Mouse (Mus musculus): Measurements from ENCODE around the gene Scmh1.

Scmh1 gene

GRCm38 (mm10) chr4:120405806-120406638 lies 941 bp downstream of the Scmh1 start:
- DNase-seq (ENCODE audit: low spot score in 2 of 2), result no peak

DNA sequence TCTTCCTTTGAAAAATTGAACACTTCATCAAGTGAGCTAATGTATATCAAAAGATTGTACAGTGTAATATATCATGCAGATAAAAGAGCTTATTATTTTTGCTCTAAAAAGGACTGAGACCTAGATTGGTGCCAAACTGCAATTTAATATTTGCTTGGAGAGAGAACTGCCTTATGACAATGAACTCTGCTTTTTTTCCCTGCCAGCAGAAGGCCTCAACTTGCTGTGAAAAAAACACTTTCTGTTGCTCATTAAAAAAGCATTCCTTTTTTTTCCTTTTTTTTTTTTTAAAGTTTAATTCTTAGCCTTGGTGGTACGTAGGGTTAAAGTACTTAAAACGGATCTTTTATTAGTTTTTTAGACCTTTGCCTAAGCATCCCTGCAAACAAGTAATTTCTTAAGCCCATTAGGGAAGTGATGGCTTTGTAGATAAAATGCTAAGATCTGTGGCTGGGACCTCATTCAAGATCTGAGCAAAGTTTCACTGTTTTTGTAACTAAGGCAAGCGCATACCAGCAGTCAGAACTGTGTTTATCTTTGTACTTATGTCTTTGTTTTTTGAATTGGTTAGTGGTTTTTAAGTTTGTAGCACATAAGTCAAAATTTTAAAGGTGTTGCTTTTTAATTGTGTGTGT lies 1.7 kb downstream of the Scmh1 start:
- DNase-seq (ENCODE audit: low spot score in 2 of 2), result no peak

- DNase-seq (ENCODE audit: low spot score in 2 of 2), result no peak
These were observed 13.0 kb downstream of the Scmh1 start for GRCm38 (mm10) chr4:120418053-120418452.

DNA sequence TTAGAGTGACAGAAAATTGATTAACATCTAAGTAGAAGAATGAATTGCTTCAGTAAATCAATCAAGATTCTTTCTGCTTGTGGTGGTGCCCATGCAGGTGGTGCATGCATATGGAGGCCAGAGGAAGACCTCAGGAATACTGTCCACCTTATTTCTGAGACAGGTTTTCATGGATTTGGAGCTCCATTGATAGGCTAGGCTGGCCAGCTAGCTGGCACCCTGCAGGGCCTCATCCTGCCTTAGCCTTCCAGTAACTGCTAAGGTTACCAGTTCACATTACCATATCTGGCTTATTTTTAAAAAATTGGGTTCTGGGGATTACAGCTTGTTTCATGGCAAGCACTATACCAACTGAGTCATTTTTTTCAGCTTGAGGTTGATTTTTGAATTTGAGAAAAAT lies 15.1 kb downstream of the Scmh1 start:
- DNase-seq (ENCODE audit: low spot score in 2 of 2), result no peak

GRCm38 (mm10) chr4:120420685-120421084 lies 15.6 kb downstream of the Scmh1 start:
- no peak for DNase-seq (ENCODE audit: low spot score in 2 of 2)

DNA sequence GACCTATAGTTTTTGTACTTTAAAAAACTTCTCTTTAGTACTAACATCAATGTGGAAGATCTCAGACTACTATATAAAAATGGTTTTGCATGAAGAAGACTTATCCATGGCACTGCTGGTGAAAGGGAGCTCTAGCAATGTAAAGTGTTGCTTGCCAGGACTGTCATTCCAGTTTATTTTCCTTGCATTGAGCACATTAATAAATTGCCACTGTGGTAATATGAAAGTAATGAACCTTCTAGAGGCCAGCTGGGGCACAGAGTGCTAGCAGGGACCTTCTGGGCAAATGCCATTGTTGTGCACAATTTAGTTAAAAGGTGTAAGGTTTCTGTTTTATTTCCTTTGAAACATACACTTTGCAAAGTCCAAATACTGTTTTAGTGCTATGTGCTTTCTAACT lies 25.5 kb downstream of the Scmh1 start:
- DNase-seq (ENCODE audit: low spot score in 2 of 2), result no peak

- DNase-seq (ENCODE audit: low spot score in 2 of 2), result no peak
These were observed 27.7 kb downstream of the Scmh1 start for GRCm38 (mm10) chr4:120432599-120433373.

DNA sequence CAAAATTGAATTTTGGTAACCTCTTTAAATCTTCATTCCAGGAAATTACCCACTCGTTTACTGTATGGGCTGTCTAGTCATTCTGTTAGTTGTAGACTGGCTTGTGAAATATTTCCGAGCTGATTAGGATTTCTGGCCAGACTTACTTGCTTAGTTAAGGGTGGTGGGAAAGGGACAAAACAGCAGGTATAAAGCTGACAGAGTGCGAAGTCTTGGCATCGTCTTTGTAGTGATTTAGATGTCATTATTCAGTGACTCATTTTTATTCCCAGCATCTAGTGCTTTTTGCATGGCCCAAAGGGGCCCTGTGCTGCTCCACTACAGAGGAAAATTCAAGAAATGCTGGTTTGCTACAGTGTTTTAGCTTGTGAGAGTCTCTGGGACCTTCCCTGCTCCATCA lies 56.7 kb downstream of the Scmh1 start:
- DNase-seq (ENCODE audit: low spot score in 2 of 2), result no peak

DNA sequence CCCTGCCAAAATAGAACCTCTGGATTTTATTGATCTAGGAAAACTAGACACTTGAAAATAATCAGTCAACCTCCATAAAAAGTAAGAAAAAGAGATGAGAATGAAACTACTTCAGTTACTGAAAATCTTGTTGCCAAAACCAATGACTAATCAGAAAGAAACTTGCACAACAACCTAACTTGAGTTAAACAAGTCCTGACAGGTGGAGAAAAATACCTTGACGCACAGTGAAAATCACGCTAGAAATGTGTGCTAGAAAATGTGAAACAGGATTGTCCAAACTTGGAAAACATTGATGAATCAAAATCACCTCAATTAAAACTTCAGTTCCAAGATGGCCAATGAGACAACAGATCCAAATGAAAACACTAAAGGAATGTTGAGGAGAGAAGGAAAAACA lies 67.9 kb downstream of the Scmh1 start:
- DNase-seq (ENCODE audit: low spot score in 2 of 2), result no peak

DNA sequence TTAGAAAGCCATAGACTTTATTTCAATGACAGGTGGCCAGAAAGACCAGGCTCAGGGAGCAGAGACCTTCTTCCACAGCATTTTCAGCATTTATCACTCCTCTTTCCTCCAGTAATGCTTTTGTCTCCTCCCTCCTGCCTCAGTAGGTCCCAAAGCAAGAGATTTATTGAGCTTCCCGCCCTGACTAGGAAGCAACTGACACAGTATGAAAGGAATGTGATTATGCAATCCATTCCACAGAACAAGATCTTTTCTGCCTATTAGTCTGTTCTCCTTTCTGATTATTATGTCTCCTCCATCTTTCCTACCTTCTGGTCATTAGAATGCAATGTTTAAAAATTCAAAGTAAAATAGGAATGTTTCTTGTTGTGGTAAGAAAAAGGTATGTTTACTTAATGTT lies 82.6 kb downstream of the Scmh1 start:
- no peak for DNase-seq (ENCODE audit: low spot score in 2 of 2)

DNA sequence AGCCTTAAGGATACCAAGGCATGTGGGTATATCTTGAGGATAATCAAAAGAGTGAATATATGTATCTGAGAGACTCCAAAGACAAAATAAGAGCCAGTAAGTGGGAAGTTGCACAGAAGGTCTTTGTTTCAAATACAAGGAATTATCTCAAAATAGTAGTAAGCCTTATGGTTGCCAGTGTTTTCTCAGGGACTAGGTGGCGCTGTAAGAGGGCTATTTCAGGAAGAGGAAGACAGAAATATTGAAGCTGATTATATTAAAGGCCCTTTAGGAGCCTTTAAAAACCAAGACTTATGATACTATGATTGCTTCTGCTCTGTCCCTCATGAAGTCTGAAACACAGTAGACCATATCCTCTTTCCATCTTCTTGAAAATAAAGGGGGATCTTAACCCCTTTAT lies 101.9 kb downstream of the Scmh1 start:
- no peak for DNase-seq (ENCODE audit: low spot score in 2 of 2)

DNA sequence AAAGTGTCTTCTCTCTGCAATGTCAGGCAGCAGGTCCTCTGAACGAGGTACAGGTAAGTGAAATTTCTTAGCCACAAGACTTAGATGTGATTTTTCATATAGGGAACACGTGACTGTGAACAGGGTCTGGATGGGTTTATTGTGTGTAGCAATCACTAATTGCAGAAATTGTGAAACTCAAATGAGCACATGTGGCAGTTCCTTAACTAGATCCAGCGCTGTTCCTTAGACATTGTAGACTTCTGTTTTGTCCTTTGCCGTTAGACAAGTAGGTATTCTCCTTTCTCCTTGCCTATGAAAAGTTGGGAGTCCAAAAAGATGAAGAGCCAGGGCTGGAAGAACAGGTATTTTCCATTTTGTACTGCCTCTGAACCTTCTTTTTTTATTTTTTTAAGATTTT lies 106.1 kb downstream of the Scmh1 start:
- DNase-seq (ENCODE audit: low spot score in 2 of 2), result no peak

- DNase-seq (ENCODE audit: low spot score in 2 of 2), result no peak
These were observed 109.3 kb downstream of the Scmh1 start for GRCm38 (mm10) chr4:120514366-120514765.

DNA sequence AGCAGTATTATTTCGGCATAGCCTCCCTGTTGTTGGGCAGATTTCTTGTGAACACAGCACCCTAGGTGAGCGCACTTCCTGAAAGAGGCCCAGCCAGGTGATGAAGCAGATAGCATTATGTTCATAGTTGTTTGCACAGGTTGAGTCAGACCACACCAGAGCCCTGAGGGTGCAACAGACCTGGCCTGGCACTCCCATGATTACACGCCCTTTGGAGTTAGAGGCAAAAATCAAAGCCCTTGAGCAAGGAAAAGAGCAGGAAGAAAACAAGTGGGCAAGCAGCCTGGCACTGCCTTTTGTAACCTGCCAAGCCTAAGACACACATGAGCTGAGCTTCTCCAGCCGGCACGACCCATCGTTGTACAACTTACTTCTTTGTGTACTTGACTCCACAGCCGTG lies 111.4 kb downstream of the Scmh1 start:
- no peak for DNase-seq (ENCODE audit: low spot score in 2 of 2)

DNA sequence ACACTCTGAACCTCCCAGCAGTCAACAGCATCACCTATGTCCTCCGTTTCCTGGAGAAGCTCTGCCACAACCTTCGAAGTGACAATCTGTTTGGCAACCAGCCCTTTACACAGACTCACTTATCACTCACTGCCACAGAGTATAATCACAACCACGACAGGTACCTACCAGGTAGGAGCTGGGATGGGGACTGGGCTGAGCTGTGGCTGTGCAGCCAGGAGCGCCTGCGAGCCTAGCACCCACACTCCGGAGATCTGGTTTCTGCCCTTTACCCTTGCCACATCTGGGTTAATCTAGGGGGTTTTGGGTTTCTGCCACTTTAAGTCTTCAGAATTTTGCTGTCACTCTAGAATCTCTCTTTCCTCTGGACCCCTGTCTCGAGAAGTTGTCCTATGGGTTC lies 111.8 kb downstream of the Scmh1 start:
- DNase-seq (ENCODE audit: low spot score in 2 of 2), result no peak

DNA sequence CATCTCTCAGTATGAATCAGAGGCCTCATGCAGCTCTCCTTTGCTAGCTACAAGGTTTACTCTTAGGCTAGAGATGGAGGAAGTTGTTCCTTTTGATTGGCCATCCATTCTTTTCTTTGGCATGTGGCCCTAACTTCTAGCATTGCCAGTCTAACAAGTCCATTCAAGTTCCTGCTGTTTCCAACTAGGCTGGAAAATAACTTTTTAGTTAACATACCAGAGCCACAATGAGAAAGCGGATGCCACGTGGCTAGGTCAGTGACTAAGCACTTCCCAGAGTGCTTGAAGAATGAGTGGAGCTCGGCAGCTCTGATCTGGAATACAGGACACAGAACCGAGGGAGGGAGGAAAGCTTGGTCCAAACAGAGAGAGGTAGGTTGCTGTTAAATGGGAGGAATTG lies 112.3 kb downstream of the Scmh1 start:
- no peak for DNase-seq (ENCODE audit: low spot score in 2 of 2)

- DNase-seq (ENCODE audit: low spot score in 2 of 2), result no peak
These were observed 116.7 kb downstream of the Scmh1 start for GRCm38 (mm10) chr4:120521761-120522160.

GRCm38 (mm10) chr4:120522351-120522750 lies 117.3 kb downstream of the Scmh1 start:
- DNase-seq (ENCODE audit: low spot score in 2 of 2), result no peak

- DNase-seq (ENCODE audit: low spot score in 2 of 2), result no peak
These were observed 118.0 kb downstream of the Scmh1 start for GRCm38 (mm10) chr4:120523092-120523491.

GRCm38 (mm10) chr4:120528171-120528570 lies 123.1 kb downstream of the Scmh1 start:
- no peak for DNase-seq (ENCODE audit: low spot score in 2 of 2)

DNA sequence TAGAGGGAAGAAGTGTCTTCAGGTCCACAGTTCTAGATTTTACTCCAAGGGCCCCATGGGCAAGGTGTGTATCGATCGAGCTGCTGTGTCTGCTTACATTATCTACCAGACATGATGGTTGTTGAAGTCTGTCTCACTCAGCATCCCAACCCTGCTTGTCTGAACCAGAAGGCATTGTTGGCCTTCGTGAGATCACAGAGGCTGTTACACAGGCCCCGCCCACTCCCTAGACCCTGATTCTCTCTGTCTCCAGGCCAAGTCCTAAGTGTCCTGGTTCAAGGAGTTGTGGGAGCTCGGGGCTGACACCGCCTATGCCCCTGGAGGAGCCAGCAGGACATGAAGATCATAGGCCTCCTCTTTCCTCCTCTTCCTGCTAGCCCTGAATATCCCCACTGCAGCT lies 126.9 kb downstream of the Scmh1 start, which contains the start of gene Slfnl1:
Gene Slfnl1, plus strand, starts transcription at position 246 of the 400 bp plus-strand sequence.
- no peak for DNase-seq (ENCODE audit: low spot score in 2 of 2)

- DNase-seq (ENCODE audit: low spot score in 2 of 2), result no peak
These were observed 133.6 kb downstream of the Scmh1 start for GRCm38 (mm10) chr4:120538664-120539063.

GRCm38 (mm10) chr4:120544896-120545295 lies 139.8 kb downstream of the Scmh1 start:
- no peak for DNase-seq (ENCODE audit: low spot score in 2 of 2)
